Mouse (Mus musculus): ENCODE measurements around the gene Rhobtb1.

Gene Rhobtb1

DNA sequence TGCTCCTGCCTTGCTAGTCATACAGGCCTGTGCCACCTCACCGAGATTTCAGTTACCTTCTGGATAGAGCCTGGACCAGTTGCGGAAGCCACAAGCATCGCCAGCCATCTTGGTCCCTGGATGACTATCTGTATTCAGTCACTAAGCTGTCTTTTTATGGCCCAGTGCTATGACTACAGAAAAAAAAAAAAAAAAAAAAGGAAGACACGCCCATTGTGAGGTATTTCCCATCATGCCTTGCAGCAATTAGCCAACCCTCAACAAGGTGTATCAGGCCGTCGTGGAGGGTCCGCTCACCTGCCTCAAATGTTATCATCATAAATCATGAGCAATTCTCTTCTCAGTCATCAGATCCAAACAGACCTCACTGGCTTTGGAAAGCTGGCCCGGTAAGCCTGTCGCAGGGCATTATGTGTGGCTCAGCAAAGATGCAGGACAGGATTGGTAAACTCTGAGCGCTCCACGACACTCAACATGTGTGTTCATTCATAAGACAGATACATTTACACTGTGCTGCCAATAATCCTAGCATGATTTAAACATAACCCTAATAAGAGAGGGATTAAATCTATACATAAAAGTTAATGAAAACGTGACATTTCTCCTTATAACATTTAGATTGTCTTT is 176.9 kb downstream of the Rhobtb1 start:
- no peak for DNase-seq

DNA sequence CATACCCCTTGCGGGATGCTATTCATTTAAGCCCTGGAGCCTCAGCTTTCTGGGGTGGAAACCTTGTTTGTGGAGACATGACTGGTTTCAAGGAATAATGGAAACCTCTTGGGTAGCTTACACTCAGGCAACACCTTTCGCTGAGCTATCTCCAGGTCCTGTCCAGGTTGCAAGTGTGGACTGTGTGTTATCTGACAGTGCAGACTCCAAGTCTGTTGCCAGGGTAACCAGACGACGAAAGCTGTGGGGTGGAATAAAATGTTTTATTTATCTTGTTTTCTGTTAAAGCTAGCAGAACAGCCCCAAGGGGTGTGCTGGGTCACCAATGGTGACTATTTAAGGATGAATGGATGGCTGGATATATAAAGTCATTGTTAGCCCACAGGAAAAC is 177.4 kb downstream of the Rhobtb1 start:
- DNase-seq, result no peak

- DNase-seq, result no peak
Observed at GRCm38 (mm10) chr10:69331231-69331630, 180.0 kb downstream of the Rhobtb1 start.

GRCm38 (mm10) chr10:69333212-69333611 is 182.0 kb downstream of the Rhobtb1 start:
- DNase-seq, result no peak

DNA sequence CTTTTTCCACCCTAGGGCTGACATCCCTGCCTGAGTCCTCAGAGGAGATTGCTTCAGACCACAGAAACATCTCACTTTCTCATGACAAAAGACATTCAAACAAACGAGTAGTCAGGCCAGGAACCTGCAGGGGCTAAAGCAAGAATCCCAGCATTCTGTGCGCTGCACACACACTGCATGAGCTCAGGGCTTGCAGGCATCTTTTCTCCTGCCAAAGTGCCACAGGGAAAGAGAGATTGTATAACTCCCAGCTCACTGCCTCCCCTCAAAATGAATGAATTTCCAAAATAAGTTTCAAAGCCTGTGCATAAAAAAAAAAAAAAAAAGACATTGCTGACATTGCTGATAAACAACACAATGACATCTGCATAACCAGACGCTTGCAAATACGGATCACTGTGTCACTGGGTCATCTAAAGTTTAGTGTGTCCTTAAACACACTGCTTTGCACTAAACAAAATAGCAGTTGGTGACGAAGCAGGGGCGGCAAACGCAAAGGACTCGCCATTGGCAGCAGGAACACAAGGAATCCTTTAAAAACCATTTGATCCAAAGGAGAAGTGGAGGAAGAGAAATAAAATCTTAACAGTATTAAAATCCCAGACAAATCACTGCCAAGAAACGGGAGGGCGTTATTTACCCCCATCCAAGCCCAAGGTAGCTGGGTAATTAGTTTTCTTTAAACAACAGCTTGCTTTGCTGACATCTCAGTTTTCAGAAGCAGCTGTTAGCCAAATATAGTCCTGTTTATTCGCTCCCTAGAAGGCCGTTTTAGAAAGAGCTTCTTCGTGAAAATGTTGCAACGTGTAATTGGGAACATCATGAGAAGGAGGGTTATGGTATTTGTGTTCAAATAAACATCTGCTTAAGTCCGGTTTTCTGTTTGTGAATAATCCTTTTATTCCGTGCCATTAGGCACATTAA is 183.3 kb downstream of the Rhobtb1 start:
- no peak for DNase-seq

DNA sequence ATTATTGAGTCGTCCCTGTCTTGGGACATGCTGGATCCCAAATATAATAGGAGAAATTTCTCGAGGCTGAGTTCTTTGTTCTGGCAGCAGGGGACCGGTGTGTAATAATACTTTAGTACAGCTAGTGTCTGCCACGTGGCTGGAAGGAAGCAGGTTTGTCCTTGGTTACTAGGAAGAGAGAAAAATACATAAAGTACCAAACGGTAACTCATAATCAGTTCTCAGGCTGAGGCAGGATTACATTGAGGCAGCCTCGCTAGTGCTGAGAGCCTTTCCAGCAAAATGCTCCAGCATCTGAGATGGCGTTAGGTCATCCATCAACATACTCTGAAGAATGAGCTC is 183.9 kb downstream of the Rhobtb1 start:
- no peak for DNase-seq

DNA sequence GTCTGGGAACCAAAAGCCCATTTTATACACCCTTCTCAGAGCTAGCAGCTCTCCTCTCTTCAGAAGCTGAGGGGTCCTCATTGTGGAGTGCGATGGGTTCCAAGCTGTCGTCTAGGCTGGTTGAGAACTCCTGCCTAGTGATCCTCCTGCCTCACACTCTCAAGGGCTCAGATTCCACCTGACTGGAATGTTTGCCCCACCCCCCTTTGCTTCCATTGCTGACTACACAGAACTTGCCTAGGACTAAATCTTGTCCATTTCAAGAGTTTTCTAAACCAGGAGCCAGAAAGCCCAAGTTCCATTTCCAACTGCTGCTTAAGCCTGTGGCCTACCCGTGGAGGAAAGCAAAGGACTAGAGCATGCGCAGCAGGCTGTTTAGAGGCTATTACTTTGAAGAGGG is 184.4 kb downstream of the Rhobtb1 start:
- DNase-seq, result no peak

DNA sequence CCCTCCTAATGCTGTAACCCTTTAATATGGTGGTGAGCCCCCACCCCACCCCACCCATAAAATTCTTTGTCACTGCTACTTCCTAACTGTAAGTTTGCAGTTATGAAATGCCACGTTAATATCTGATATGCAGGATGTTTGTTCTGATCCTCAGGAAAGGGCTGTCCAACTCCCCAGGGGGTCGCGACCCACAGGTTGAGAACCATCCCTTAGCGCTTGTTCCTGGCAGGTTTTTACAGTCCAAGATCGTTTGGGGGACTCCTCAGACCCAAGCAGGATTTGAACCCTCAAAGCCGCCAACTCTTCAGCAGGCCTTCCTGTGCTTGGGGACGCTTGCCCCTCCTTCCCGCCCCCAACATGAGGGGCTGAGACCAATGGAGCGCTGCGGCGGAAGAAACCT is 185.0 kb downstream of the Rhobtb1 start:
- no peak for DNase-seq

GRCm38 (mm10) chr10:69340001-69340400 is 188.8 kb downstream of the Rhobtb1 start:
- no peak for DNase-seq

All from cerebellum, postnatal 10 days (tissue).